Mouse (Mus musculus): ENCODE data around the gene Vmn2r11. TPM values are rescaled to one million over a fixed set of nuclear protein-coding genes. Genes with fewer than 3 reads are reported as not detected.
"Not testable (repeated sequence)": the region's sequence is repeated elsewhere in the genome, so short reads cannot be mapped to it uniquely, and the experiment has no call there.

Gene Vmn2r11
- not detected in 2 replicates for polyA plus RNA-seq (2016; fragmentation: Nextera tagmentation; extraction: Ambion mirVana)

DNA sequence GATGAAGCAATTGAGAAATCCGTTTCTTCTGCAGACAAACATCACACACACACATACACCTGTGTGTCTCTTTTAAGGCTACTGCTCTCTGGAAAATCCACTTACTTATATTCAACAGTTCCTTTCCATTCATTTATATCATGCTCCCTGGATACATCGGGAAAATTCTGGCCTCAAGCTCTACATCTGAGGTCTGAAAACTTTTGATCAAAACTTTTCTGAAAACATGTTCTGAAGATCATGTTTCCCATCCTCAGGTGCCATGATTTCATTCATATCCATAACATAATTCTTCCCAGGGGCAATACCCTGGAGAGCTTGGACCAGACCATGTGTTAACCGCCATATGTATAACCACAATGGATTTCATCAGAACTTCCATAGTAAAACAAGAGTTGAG is at the start of gene Vmn2r11:
Gene Vmn2r11 (minus strand): TSS at position 101 of the 400 bp plus-strand sequence.
- not testable (repeated sequence) for H3K4me2 ChIP-seq (replicated peaks); H3K9me3 ChIP-seq; ATAC-seq (ENCODE audit: insufficient number of reproducible peaks, insufficient read depth, low FRiP score, low TSS enrichment); H3K27ac ChIP-seq; H3K4me1 ChIP-seq; H3K4me3 ChIP-seq; H3K9ac ChIP-seq; H3K27me3 ChIP-seq; H3K36me3 ChIP-seq
- WGBS: 83% methylated on average over 3 of the region's 3 CpGs

DNA sequence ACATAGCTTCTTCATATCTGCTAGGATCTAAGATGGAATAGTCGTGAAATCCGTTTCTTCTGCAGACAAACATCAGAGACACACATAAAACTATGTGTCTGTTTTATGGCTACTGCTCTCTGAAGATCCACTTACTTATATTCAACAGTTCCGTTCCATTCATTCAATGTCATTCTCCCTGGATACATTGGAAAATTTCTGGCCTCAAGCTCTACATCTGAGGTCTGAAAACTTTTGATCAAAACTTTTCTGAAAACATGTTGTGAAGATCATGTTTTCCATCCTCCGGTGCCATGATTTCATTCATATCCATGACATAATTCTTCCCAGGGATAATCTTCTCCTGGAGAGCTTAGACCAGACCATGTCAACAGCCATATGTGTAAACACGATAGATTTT is 38.5 kb upstream of the Vmn2r11 start, which contains the start of gene Vmn2r12:
Gene Vmn2r12 (minus strand): TSS at position 101 of the 400 bp plus-strand sequence.
- 87% methylated on average over 5 of the region's 5 CpGs for WGBS
- not testable (repeated sequence) for ATAC-seq (ENCODE audit: insufficient number of reproducible peaks, insufficient read depth, low FRiP score, low TSS enrichment); H3K9me3 ChIP-seq; H3K27ac ChIP-seq; H3K4me3 ChIP-seq; H3K36me3 ChIP-seq; H3K4me1 ChIP-seq; H3K9ac ChIP-seq; H3K4me2 ChIP-seq (replicated peaks); H3K27me3 ChIP-seq

DNA sequence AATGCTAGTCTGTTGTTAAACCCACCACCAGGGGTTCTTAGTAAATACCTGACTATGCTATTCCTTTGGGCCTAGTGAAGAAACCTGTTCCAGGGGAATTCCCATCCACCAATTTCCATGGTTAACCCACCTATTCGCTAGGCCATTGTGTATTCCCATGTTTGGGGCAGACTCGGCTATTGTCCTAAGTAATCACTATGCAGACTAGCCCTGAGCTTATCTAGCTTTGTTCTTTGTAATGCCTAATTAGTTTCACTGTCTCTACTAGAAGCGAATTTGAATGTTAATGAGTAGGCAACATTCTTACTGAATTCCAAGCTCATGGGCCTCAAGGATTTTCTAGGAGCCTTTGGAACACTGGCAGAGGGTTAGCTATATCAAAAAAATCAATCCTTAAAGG is 37.1 kb upstream of the Vmn2r11 start:
- not testable (repeated sequence) for H3K4me3 ChIP-seq; H3K4me1 ChIP-seq; H3K4me2 ChIP-seq (replicated peaks); H3K9ac ChIP-seq; ATAC-seq (ENCODE audit: insufficient number of reproducible peaks, insufficient read depth, low FRiP score, low TSS enrichment); H3K9me3 ChIP-seq; H3K36me3 ChIP-seq; H3K27me3 ChIP-seq; H3K27ac ChIP-seq
- 82% methylated on average over 3 of the region's 3 CpGs for WGBS

DNA sequence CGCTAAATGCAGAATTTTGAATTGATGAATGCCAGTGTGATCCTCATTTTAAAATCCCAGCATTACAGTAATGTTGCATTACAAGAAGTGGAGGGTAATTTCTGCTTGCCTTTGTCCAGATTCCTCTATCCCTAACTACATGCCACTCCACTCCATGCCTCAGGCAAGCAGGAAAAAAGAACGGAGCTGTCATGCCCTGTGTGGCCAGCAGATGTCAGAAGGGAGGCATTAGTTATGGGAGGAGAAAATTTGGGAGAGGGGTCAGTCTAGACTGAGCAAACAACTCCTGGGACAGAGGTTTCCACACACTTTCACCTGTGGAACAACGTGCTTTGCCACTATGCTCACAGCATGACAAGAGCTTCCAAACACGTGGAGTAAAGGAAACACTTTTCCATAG is 12.6 kb upstream of the Vmn2r11 start:
- H3K4me2 ChIP-seq (replicated peaks); H3K36me3 ChIP-seq; H3K9me3 ChIP-seq; ATAC-seq (ENCODE audit: insufficient number of reproducible peaks, insufficient read depth, low FRiP score, low TSS enrichment); H3K27ac ChIP-seq; H3K4me1 ChIP-seq; H3K9ac ChIP-seq; H3K4me3 ChIP-seq; H3K27me3 ChIP-seq: not testable (repeated sequence)
- 40% methylated on average over 4 of the region's 4 CpGs for WGBS

DNA sequence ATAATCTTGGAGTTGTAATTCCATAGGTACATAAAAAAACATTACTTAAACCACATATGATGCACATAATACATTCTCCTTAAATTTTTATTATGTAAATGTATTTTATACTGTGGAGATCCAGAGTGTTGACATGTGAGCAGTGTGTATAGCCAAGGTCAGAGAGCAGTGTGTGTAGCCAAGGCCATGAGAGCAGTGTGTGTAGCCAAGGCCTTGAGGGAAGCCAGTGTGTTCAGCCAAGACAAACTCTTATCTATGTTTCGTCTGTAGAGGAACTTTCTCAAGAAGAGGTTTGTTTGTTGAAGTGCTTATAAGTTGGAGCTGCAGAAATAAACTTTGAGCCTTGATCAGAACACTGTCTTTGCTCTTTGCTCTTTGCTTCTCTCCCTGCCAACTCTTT is 4.1 kb downstream of the Vmn2r11 start:
- no peak overlapping the region for H3K4me3 ChIP-seq
- no peaks in the 10 kb centered on the region for H3K9me3 ChIP-seq
- WGBS: 83% methylated on average over 1 of the region's 1 CpGs
- H3K9ac ChIP-seq: no peak overlapping the region
- no peak overlapping the region for H3K4me2 ChIP-seq (replicated peaks)
- no peaks in the 10 kb centered on the region for H3K36me3 ChIP-seq
- H3K27ac ChIP-seq: no peak overlapping the region
- H3K27me3 ChIP-seq: no peaks in the 10 kb centered on the region
- H3K4me1 ChIP-seq: no peaks in the 10 kb centered on the region
- ATAC-seq (ENCODE audit: insufficient number of reproducible peaks, insufficient read depth, low FRiP score, low TSS enrichment): no peak

DNA sequence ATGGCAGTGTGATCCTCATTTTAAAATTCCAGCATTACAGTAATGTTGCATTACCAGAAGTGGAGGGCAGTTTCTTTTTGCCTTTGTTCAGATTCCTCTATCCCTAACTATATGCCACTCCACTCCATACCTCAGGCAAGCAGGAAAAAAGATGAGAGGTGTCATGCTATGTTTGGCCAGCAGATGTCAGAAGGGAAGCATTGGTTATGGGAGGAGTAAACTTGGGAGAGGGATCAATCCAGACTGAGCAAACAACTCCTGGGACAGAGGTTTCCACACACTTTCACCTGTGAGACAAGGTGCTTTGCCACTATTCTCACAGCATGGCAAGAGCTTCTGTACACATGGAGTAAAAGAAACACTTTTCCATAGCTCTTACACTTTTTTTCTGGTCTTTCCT is 26.8 kb downstream of the Vmn2r11 start:
- Histone ChIP-seq H3K4me3 (no peak overlapping the region), H3K27me3 (no peaks in the 10 kb centered on the region), H3K4me2 (replicated peaks) (no peak overlapping the region), H3K9me3 (no peaks in the 10 kb centered on the region), H3K9ac (no peak overlapping the region), H3K36me3 (no peaks in the 10 kb centered on the region), H3K4me1 (no peaks in the 10 kb centered on the region), H3K27ac (no peak overlapping the region)
- no peak for ATAC-seq (ENCODE audit: insufficient number of reproducible peaks, insufficient read depth, low FRiP score, low TSS enrichment)

DNA sequence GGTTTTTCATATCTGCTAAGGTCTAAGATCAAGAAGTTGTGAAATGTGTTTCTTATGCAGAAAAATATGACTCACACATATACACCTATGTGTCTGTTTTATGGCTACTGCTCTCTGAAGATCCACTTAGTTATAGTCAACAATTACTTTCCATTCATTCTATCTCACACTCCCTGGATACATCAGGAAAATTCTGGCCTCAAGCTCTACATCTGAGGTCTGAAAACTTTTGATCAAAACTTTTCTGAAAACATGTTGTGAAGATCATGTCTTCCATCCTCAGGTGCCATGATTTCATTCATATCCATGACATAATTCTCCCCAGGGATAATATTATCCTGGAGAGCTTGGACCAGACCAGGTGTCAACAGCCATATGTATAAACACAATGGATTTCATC is 52.9 kb downstream of the Vmn2r11 start, which contains the start of gene Vmn2r10:
Gene Vmn2r10 (minus strand): TSS at position 101 of the 400 bp plus-strand sequence.
- H3K4me1 ChIP-seq; H3K36me3 ChIP-seq; H3K4me2 ChIP-seq (replicated peaks); H3K9ac ChIP-seq; H3K4me3 ChIP-seq; H3K27ac ChIP-seq; ATAC-seq (ENCODE audit: insufficient number of reproducible peaks, insufficient read depth, low FRiP score, low TSS enrichment); H3K9me3 ChIP-seq; H3K27me3 ChIP-seq: not testable (repeated sequence)

Other genes starting within 250 kb of the Vmn2r11 start
- not detected in 2 replicates for gene Vmn2r9, start 207.0 kb downstream of the Vmn2r11 start, polyA plus RNA-seq (2016; fragmentation: Nextera tagmentation; extraction: Ambion mirVana)
- gene Vmn2r10, start 53.0 kb downstream of the Vmn2r11 start, polyA plus RNA-seq (2016; fragmentation: Nextera tagmentation; extraction: Ambion mirVana): not detected in 2 replicates
- not detected in 2 replicates for gene Vmn2r12, start 38.4 kb upstream of the Vmn2r11 start, polyA plus RNA-seq (2016; fragmentation: Nextera tagmentation; extraction: Ambion mirVana)
- gene Vmn2r13, start 132.6 kb upstream of the Vmn2r11 start, polyA plus RNA-seq (2016; fragmentation: Nextera tagmentation; extraction: Ambion mirVana): not detected in 2 replicates
- not detected in 2 replicates for gene Vmn2r14, start 165.1 kb upstream of the Vmn2r11 start, polyA plus RNA-seq (2016; fragmentation: Nextera tagmentation; extraction: Ambion mirVana)
- not detected in 2 replicates for gene Vmn2r15, start 238.1 kb upstream of the Vmn2r11 start, polyA plus RNA-seq (2016; fragmentation: Nextera tagmentation; extraction: Ambion mirVana)

All from embryonic facial prominence, embryonic 12.5 days (tissue).